In genomic region chr10:24981763-24982162, GRCm38 (mm10) we compare ENCODE assay signal across 31 mouse cellular contexts. TPM values are rescaled to one million over a fixed set of nuclear protein-coding genes. Genes with fewer than 3 reads are reported as not detected.
"Had no signal": no experiment of that assay in that cellular context is flagged by ENCODE, and none has a peak within 500 bp of the region (broad histone marks: within the 10 kb centered on the region; RNA-seq: fewer than 3 reads in every experiment).

No protein-coding gene starts in this region.

- H3K27ac ChIP-seq: embryonic facial prominence, embryonic 10.5 days; embryonic facial prominence, embryonic 12.5 days; embryonic facial prominence, embryonic 13.5 days; embryonic facial prominence, embryonic 15.5 days; forebrain, embryonic 10.5 days; forebrain, embryonic 12.5 days; forebrain, embryonic 13.5 days; forebrain, embryonic 15.5 days; gastrocnemius, adult 2 months had no signal

- DNase-seq: cerebellum, adult 2 months; cerebellum, adult 8-10 months; cerebellum, adult 9-10 months; cerebellum, adult 9-11 months; cerebellum, postnatal 10 days; cerebellum, postnatal 14 days; cerebellum, postnatal 25 days; cerebellum, postnatal 36 days; embryo, embryonic 11 days; forebrain, postnatal 0 days; gastrocnemius, adult 2 months; gastrocnemius, postnatal 10 days; gastrocnemius, postnatal 14 days; gastrocnemius, postnatal 25 days; gastrocnemius, postnatal 36 days; heart, adult 11 months; heart, adult 18-20 months had no signal

- H3K36me3 ChIP-seq: embryonic facial prominence, embryonic 10.5 days; embryonic facial prominence, embryonic 12.5 days; embryonic facial prominence, embryonic 13.5 days; embryonic facial prominence, embryonic 15.5 days; forebrain, embryonic 10.5 days; forebrain, embryonic 12.5 days; forebrain, embryonic 15.5 days had no signal

- H3K9me3 ChIP-seq: embryonic facial prominence, embryonic 12.5 days; embryonic facial prominence, embryonic 15.5 days; forebrain, embryonic 13.5 days; forebrain, embryonic 15.5 days had no signal

- H3K4me1 ChIP-seq: embryonic facial prominence, embryonic 10.5 days; embryonic facial prominence, embryonic 12.5 days; embryonic facial prominence, embryonic 13.5 days; embryonic facial prominence, embryonic 15.5 days; forebrain, embryonic 10.5 days; forebrain, embryonic 12.5 days; forebrain, embryonic 13.5 days; forebrain, embryonic 15.5 days had no signal

- H3K4me2 ChIP-seq: embryonic facial prominence, embryonic 12.5 days; embryonic facial prominence, embryonic 13.5 days; embryonic facial prominence, embryonic 15.5 days; forebrain, embryonic 12.5 days; forebrain, embryonic 13.5 days; forebrain, embryonic 15.5 days had no signal

- ATAC-seq: forebrain, embryonic 13.5 days; forebrain, embryonic 14.5 days; forebrain, embryonic 15.5 days; forebrain, embryonic 16.5 days; forebrain, postnatal 0 days had no signal

- H3K9ac ChIP-seq: embryonic facial prominence, embryonic 12.5 days; embryonic facial prominence, embryonic 13.5 days; embryonic facial prominence, embryonic 15.5 days; forebrain, embryonic 12.5 days; forebrain, embryonic 13.5 days; forebrain, embryonic 15.5 days; forebrain, postnatal 0 days had no signal

- H3K4me3 ChIP-seq: embryonic facial prominence, embryonic 10.5 days; embryonic facial prominence, embryonic 12.5 days; embryonic facial prominence, embryonic 13.5 days; embryonic facial prominence, embryonic 15.5 days; erythroblast, embryonic 14.5 days; forebrain, embryonic 10.5 days; forebrain, embryonic 12.5 days; forebrain, embryonic 13.5 days; forebrain, embryonic 15.5 days; gastrocnemius, adult 2 months had no signal

- H3K27me3 ChIP-seq: embryonic facial prominence, embryonic 12.5 days; embryonic facial prominence, embryonic 13.5 days; embryonic facial prominence, embryonic 15.5 days; forebrain, embryonic 12.5 days; forebrain, embryonic 13.5 days; forebrain, embryonic 15.5 days had no signal

RNA-seq across cellular contexts. Expression of gene Arg1, which starts 54.5 kb away (rescaled TPM):
- total RNA-seq: common myeloid progenitor, adult 5-6 weeks; gastrocnemius, adult 18-20 months; gastrocnemius, adult 2 months; gastrocnemius, postnatal 36 days; granulocyte monocyte progenitor cell, adult 5-6 weeks; heart, adult 18-20 months had no signal
- polyA plus RNA-seq: erythroblast, embryonic 14.5 days had no signal
